Mouse (Mus musculus) bone marrow macrophage, adult 2 months (primary cell): ENCODE measurements around the gene Fam81a. TPM values are rescaled to one million over a fixed set of nuclear protein-coding genes. Genes with fewer than 3 reads are reported as not detected.

Experiments
- H3K27ac ChIP-seq: 2 replicates; pipeline ENCODE4 v1.5.1; 2012; ENCODE audit warnings: low read depth, low read length; ENCODE audit not compliant: insufficient read depth
- H3K4me1 ChIP-seq: 2 replicates; pipeline ENCODE4 v1.6.1; 2012; ENCODE audit warnings: low read length; ENCODE audit not compliant: control insufficient read depth, insufficient read depth
- H3K4me3 ChIP-seq: 2 replicates; pipeline ENCODE4 v1.5.1; 2012; ENCODE audit warnings: mild to moderate bottlenecking, low read length, moderate library complexity; ENCODE audit not compliant: insufficient read depth
- CTCF ChIP-seq: IDR thresholded peaks from 2 replicates; pipeline ENCODE4 v1.5.1; 2012; ENCODE audit warnings: low read depth, mild to moderate bottlenecking, low read length, moderate library complexity
- POLR2A ChIP-seq: IDR thresholded peaks from 2 replicates; pipeline ENCODE4 v1.6.1; 2012; ENCODE audit warnings: mild to moderate bottlenecking, low read depth, low read length, borderline replicate concordance
- polyA plus RNA-seq: library from polyadenylated mRNA; stranded (reverse); fragments of >200 nt; gene quantifications from 2 replicates; pipeline ENCODE4 v1.2.4, GENCODE M21; 2012; ENCODE audit not compliant: missing spikeins, insufficient read depth, insufficient read length

Gene Fam81a
- polyA plus RNA-seq, 1 experiment, result not detected

DNA sequence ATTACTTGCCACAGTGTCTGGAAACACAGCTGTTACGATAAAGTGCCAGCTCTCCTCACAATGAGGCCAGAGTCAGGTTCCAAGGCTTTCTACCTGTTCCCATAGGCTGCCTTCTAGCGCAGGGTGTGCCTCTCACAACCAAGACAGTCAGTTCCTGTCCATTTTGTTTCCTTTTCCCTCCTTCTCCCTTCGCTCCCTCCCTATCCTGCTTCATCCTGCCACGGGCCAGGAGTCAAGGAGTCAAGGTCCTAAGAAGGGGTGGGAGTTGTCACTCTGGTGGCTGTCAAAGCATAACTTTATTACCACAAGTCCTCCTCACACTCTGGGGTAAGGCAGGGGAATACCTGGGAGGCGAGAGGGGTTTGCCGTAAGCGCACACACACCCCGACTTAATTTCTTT lies 966 bp upstream of the Fam81a start:
- no peak for TF ChIP-seq CTCF
- no peak for TF ChIP-seq POLR2A
- Histone ChIP-seq H3K4me1 (no peaks in the 10 kb centered on the region), H3K27ac (no peak overlapping the region), H3K4me3 (no peak overlapping the region)

DNA sequence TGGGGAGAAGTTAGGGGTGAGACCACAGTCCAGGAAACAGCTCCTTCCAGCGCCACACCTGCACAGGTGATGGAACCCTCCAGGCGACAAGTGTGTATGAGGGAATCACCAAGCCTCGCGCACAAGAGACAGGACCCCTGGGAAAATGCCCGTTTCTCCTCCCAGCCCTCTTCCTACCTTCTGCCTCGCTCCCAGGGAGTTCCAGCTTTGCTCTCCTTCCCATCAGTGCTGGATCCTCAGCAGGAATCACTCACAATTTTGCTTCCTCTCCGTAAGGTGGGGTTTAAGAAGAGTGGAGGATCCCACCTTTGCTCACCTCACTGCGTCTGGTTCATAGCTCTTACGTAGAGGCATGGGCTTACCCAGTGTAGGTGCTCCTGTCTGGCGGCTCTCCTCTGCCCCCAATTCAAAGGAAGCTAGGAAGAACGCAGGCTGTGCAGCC lies 454 bp downstream of the Fam81a start:
- TF ChIP-seq POLR2A (no peak), CTCF (no peak)
- H3K4me1 ChIP-seq, result no peaks in the 10 kb centered on the region
- H3K4me3 ChIP-seq, result no peak overlapping the region
- no peak overlapping the region for H3K27ac ChIP-seq

DNA sequence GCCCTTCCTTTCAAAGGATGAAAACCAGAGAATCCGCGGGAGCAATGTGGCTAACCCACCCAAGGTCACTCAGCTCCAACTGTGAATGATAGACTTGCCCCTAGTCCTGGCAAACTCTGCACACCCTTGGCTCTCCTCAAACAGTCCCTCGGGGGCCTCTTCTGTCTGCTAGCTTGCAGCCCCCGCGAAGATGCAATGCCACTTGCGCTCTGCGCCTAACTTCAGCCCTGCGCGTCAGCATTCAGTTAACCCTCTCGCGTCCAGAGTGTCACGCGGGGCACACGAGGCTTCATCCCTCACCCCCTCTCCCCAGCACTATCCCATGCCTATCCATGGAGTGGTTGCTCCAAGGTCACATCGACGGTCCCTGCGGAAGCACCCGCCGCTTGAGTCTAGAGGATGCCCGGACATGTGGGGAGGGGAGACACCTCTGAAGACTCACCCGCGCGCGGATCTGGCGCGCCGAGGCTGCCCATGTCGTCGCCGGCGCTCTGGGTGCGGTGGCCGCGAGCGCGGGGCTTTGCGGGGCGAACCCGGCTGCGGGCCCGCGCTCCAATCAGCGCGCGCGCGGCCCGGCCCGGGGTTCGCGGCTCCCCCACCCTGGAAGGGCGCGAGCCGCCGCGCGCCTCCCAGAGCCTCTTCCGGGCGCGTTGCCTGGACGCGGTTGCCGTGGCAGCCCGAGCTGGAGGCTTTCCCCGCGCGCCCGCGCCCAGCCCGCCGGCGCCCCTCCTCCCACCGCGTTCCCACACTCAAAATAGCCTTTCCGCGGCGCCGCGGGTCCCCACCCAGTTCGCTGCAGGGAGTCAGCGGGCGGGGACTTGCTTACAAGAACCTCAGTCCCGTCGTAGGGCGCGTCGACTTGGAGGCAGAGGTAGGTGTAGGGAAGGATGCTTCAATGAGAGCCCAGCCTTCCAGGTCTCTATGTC lies 1.2 kb downstream of the Fam81a start:
- no peak for TF ChIP-seq POLR2A
- TF ChIP-seq CTCF, result no peak
- H3K4me1 ChIP-seq, result no peaks in the 10 kb centered on the region
- peak overlapping the region; percentile 31 for H3K4me3 ChIP-seq
- no peak overlapping the region for H3K27ac ChIP-seq

DNA sequence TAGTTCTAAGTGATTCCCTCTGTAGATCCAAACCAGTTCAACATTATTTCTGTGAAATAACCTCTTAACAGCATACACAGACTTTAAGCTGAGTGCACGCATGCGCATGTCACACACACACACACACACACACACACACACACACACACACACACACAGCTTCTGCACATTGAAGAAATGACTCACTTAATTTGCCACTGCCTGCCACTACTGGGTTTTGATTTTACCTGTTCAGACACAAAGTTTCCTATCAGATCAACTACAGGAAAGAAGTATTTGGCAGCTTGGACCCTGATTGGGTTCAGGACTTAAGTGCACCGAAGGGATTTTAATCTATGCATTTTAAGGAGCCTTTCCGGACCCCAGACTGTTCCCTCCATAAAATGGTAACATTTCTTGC lies 2.0 kb downstream of the Fam81a start:
- Histone ChIP-seq H3K4me3 (no peak overlapping the region), H3K4me1 (no peaks in the 10 kb centered on the region), H3K27ac (no peak overlapping the region)
- no peak for TF ChIP-seq POLR2A
- no peak for TF ChIP-seq CTCF

DNA sequence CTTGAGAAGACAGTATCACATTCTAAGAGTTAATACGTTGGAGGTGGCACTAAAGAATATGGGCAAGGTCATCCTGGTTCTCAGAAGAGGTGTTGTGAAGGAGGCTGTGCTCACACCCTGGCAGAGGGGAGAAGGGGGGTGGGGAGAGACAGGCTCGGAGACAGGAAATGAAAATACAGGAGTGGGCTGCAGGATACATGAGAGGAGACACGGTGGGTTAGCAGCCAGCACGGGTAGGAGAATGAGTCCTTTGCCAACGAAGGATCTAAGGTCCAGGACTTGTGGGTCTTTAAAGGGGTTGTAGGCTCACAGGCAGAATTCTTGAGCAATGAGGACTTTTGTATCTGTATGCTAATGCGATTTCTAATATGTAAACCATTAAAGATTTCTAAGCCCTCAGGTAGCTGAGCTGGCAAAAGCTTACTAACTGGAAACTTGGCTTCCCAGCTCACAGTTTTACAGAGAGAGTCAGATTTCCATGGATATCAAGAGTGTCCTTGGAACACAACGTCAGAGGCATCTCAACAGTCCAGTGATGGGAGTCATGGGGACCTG lies 3.0 kb downstream of the Fam81a start:
- TF ChIP-seq CTCF (no peak), POLR2A (no peak)
- Histone ChIP-seq H3K4me3 (no peak overlapping the region), H3K27ac (no peak overlapping the region), H3K4me1 (no peaks in the 10 kb centered on the region)

DNA sequence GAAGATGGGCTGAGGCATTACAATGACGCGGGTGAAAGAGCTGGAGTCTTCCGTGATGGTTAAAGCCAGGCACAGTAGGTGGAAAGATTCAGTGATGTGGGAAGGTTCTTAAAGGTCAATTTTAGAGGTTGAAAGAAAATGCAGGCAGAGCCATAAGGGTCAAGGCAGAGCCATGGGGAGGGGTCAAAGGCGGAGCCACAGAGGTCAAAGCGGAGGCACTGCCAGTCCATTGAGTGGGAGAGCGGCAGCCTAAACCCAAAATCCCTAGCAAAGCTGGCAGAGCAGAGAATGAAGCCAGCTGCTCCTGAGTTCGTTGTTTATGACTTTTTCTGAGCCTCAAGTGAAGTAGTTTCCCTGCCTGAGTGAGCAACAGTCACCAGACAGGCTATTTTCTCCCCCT lies 3.8 kb downstream of the Fam81a start:
- no peak for TF ChIP-seq CTCF
- TF ChIP-seq POLR2A, result no peak
- H3K4me3 ChIP-seq, result no peak overlapping the region
- 0 out of 2 replicates have a peak, but pooled peaks cover 3% of the 10 kb centered on the region for H3K4me1 ChIP-seq

DNA sequence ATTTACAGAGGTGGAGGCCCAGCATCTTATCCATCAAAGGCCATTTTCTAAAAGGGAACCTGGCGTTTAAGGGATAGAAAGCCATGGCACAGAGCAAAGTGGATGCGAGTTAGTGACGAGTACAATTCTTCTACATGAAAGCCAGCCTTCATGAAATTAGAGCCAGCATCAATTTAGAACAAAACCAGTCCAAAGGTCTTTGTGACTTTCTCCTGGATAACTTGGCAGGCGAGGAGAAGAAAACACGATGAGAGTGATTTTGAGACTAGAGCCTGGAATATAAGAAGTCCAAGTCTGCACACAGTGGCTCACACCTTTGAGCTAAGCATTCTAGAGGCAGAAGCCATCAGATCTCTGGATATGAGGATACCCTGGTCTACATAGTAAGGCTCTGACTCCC lies 4.4 kb downstream of the Fam81a start:
- no peak for TF ChIP-seq CTCF
- no peak for TF ChIP-seq POLR2A
- Histone ChIP-seq H3K4me3 (no peak overlapping the region), H3K27ac (no peak overlapping the region), H3K4me1 (0 out of 2 replicates have a peak, but pooled peaks cover 3% of the 10 kb centered on the region)

More for the DNA sequence above, 3.8 kb downstream of the Fam81a start:
- H3K27ac ChIP-seq, result no peak overlapping the region

DNA sequence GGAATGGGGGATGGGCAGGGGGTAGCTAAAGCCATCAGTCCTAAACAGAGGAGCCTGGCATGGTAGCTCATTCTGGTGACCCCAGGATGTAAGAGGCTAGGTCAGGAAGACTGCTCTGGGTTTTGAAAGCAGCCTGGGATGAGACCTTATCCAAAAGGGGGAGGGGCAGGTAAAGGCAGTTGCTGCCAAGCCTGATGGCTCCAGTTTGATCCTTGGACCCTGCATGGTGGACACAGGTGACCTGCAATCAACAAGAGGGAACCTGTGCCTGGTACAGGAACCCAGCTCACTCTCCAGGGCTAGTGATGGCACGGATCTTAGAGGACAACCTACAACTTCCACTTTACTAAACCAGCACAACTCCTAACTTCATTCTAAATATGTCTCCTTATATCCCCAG lies 7.2 kb downstream of the Fam81a start:
- H3K4me1 ChIP-seq, result 0 out of 2 replicates have a peak, but pooled peaks cover 3% of the 10 kb centered on the region
- no peak overlapping the region for H3K4me3 ChIP-seq
- TF ChIP-seq POLR2A (no peak), CTCF (no peak)
- no peak overlapping the region for H3K27ac ChIP-seq

DNA sequence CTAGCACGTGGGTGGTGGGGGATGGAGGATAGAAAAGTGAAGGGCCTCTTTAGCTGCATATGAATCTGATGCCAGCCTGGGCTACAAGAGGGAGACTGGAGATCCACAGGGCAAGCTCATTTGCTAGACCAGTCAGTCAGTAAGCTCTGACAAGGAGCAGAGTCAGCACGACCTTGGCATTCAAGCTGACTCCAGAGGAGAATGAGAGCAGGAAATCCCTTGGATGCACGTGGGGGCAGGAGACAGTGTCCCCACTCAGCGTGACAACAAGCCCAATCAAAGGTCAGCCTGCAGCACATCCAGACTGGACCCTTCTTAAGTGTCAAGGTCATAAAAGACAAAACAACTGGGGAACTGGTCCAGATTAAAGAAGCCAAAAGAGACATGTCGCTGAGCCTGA lies 7.6 kb downstream of the Fam81a start:
- TF ChIP-seq CTCF (no peak), POLR2A (no peak)
- Histone ChIP-seq H3K4me3 (no peak overlapping the region), H3K27ac (no peak overlapping the region), H3K4me1 (0 out of 2 replicates have a peak, but pooled peaks cover 3% of the 10 kb centered on the region)

DNA sequence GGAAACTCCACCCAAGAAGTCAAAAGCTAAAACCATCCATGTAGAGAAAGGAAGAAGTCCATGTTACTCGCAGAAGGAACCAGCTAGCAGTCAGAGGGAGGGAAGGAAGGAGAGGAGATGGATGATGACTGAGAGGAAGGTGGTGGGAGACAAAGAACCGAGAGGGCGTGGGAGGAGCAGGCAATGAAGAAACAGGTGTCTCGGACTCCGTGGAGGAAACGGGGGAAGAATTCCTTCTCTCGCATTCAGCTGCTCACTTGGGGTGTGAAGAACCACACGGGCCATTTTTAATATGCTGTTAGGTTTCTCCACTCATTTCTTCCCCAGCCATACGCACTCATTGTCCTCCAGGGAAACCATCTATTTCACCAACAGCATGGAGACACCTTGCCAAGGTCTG lies 8.1 kb downstream of the Fam81a start:
- Histone ChIP-seq H3K4me3 (no peak overlapping the region), H3K27ac (no peak overlapping the region), H3K4me1 (0 out of 2 replicates have a peak, but pooled peaks cover 3% of the 10 kb centered on the region)
- no peak for TF ChIP-seq POLR2A
- TF ChIP-seq CTCF, result no peak
